In the genomic region with DNA sequence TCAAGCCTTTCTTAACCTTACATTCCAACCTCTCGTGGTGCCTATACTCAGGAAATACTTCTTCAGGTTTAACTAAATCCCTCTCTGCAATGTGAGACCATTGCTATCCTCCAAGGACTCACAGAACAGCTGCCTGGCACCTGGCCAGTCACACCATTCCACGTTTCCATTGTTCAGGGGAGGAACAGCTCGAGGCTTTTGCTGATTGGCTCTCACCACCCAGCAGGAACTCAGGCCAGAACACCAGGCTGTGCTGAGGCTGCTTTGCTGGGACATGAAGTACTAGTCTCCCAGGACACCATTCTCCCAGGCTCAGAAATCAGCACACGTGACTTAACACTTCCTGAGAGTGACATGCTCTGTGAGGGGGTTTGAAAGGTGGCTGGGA, we compare ENCODE assay signal across 8 mouse cellular contexts.
DNase-seq lines count a peak whose midpoint lies in the region; ATAC-seq lines count a peak whose summit lies in the region.

No protein-coding gene starts in this region.

- H3K9me3 ChIP-seq in forebrain, embryonic 11.5 days (ENCODE audit: control insufficient read depth, low read length): no peaks in the 10 kb centered on the region
- 0 out of 2 replicates have a peak, but pooled peaks cover 3% of the 10 kb centered on the region for H3K9me3 ChIP-seq in heart, embryonic 12.5 days (replicated peaks)
- peaks cover 2% of the 10 kb centered on the region; the same call in 1 of the 2 replicates for H3K9me3 ChIP-seq in lung, embryonic 16.5 days (ENCODE audit: control insufficient read depth, low read length)

- no peak overlapping the region for H3K4me3 ChIP-seq in forebrain, embryonic 11.5 days (ENCODE audit: low read depth, low read length)
- H3K4me3 ChIP-seq in heart, embryonic 12.5 days: no peak overlapping the region
- no peak overlapping the region for H3K4me3 ChIP-seq in lung, embryonic 16.5 days (ENCODE audit: low read length)

- H3K9ac ChIP-seq in forebrain, embryonic 11.5 days (ENCODE audit: low read length): no peak overlapping the region
- no peak overlapping the region for H3K9ac ChIP-seq in heart, embryonic 12.5 days
- H3K9ac ChIP-seq in lung, embryonic 16.5 days (ENCODE audit: low read length): no peak overlapping the region

- 0 out of 2 replicates have a peak overlapping the region, but pooled peaks have one; percentile 21 for H3K27ac ChIP-seq in forebrain, embryonic 11.5 days (ENCODE audit: low read depth, low read length)
- H3K27ac ChIP-seq in heart, embryonic 12.5 days (ENCODE audit: poor library complexity, severe bottlenecking): peak overlapping the region; percentile 60; the same call in 1 of the 2 replicates
- H3K27ac ChIP-seq in lung, embryonic 16.5 days (ENCODE audit: low read length): peak overlapping the region; percentile 48

- 17% methylated on average over 4 of the region's 4 CpGs for WGBS in forebrain, embryonic 11.5 days
- 8% methylated on average over 4 of the region's 4 CpGs for WGBS in heart, embryonic 12.5 days
- 2% methylated on average over 4 of the region's 4 CpGs for WGBS in lung, embryonic 16.5 days

- DNase-seq in urinary bladder, postnatal 14 days (ENCODE audit: low spot score): peak; percentile 18
- DNase-seq in urinary bladder, adult 2 months (ENCODE audit: low spot score): no peak
- DNase-seq in forebrain, embryonic 11.5 days (ENCODE audit: low spot score): peak; percentile 79
- DNase-seq in kidney, postnatal 14 days: peak; percentile 41
- peak; percentile 63 to 68 for DNase-seq in right cerebral cortex, postnatal 10 days (ENCODE audit: low spot score in 2 of 2)
- DNase-seq in spleen, postnatal 10 days (ENCODE audit: low spot score in 2 of 2): no peak

- H3K36me3 ChIP-seq in forebrain, embryonic 11.5 days (ENCODE audit: control insufficient read depth, insufficient read depth, low read length): no peaks in the 10 kb centered on the region
- H3K36me3 ChIP-seq in heart, embryonic 12.5 days: no peaks in the 10 kb centered on the region
- no peaks in the 10 kb centered on the region for H3K36me3 ChIP-seq in lung, embryonic 16.5 days (ENCODE audit: control insufficient read depth, insufficient read depth, low read length)

- H3K4me2 ChIP-seq in forebrain, embryonic 11.5 days (ENCODE audit: low read depth, low read length, severe bottlenecking): no peak overlapping the region
- H3K4me2 ChIP-seq in heart, embryonic 12.5 days: no peak overlapping the region
- no peak overlapping the region for H3K4me2 ChIP-seq in lung, embryonic 16.5 days (ENCODE audit: low read depth, low read length)

- ATAC-seq in forebrain, embryonic 11.5 days (replicated peaks; ENCODE audit: low FRiP score): peak; percentile 69
- peak; percentile 61; the same call in 1 of the 2 replicates for ATAC-seq in heart, embryonic 12.5 days (ENCODE audit: insufficient number of reproducible peaks, low FRiP score)
- ATAC-seq in lung, embryonic 16.5 days (ENCODE audit: low read depth): peak; percentile 97

- no peaks in the 10 kb centered on the region for H3K4me1 ChIP-seq in forebrain, embryonic 11.5 days (replicated peaks; ENCODE audit: control insufficient read depth, insufficient read depth, low read length)
- peaks cover 6% of the 10 kb centered on the region for H3K4me1 ChIP-seq in heart, embryonic 12.5 days (replicated peaks)
- H3K4me1 ChIP-seq in lung, embryonic 16.5 days (replicated peaks; ENCODE audit: control insufficient read depth, insufficient read depth, low read length): peaks cover 8% of the 10 kb centered on the region

- no peaks in the 10 kb centered on the region for H3K27me3 ChIP-seq in forebrain, embryonic 11.5 days (ENCODE audit: control insufficient read depth, insufficient read depth, low read length)
- H3K27me3 ChIP-seq in heart, embryonic 12.5 days (replicated peaks): no peaks in the 10 kb centered on the region
- no peaks in the 10 kb centered on the region for H3K27me3 ChIP-seq in lung, embryonic 16.5 days (ENCODE audit: control insufficient read depth, insufficient read depth, low read depth, low read length)

Comparison
In these comparisons a context has a peak if more than half of its experiments do, and no peak if none do; other contexts are left out.
1. DNase-seq: peak in urinary bladder, postnatal 14 days (single experiment), forebrain, embryonic 11.5 days (single experiment), kidney, postnatal 14 days (single experiment) and right cerebral cortex, postnatal 10 days (2 of 2); none in urinary bladder, adult 2 months (single experiment) and spleen, postnatal 10 days (0 of 2).
2. Peak in every context shown above with its lines, with median percentiles within 50 percentile points of each other: ATAC-seq and H3K27ac ChIP-seq.